Mouse (Mus musculus) ES-E14 (cell line): ENCODE measurements around the gene Ddc. TPM values are rescaled to one million over a fixed set of nuclear protein-coding genes. Genes with fewer than 3 reads are reported as not detected.

Source experiments
- DNase-seq: peaks from one replicate; pipeline ENCODE4 v3.0.0-alpha.2; 2013; ENCODE audit warnings: low read depth, low spot score
- H3K27ac ChIP-seq: 2 replicates; pipeline ENCODE4 v1.5.1; 2012; ENCODE audit warnings: low read depth, mild to moderate bottlenecking, low read length, moderate library complexity, mixed read lengths; ENCODE audit not compliant: poor library complexity, insufficient read depth, severe bottlenecking
- H3K36me3 ChIP-seq: 2 replicates; pipeline ENCODE4 v1.6.1; 2012; ENCODE audit warnings: mild to moderate bottlenecking, low read length, moderate library complexity, mixed read lengths; ENCODE audit not compliant: control insufficient read depth, poor library complexity, insufficient read depth, severe bottlenecking
- H3K4me1 ChIP-seq, 2 experiments: fragments of 150-350 bp in 1 of 2; sonication (generic) in 1 of 2; 2 replicates each; pipeline ENCODE4 v1.6.1; 2012; ENCODE audit warnings: low read length in 2 of 2, mild to moderate bottlenecking in 1 of 2, mixed read lengths in 1 of 2; ENCODE audit not compliant: control insufficient read depth in 2 of 2, insufficient read depth in 2 of 2, poor library complexity in 1 of 2
- H3K4me3 ChIP-seq, 2 experiments: fragments of 150-350 bp in 1 of 2; sonication (generic) in 1 of 2; 2 replicates each; pipeline ENCODE4 v1.5.1; 2012; ENCODE audit warnings: low read length in 2 of 2, low read depth in 1 of 2, mild to moderate bottlenecking in 1 of 2, mixed read lengths in 1 of 2; ENCODE audit not compliant: insufficient read depth in 1 of 2, poor library complexity in 1 of 2, severe bottlenecking in 1 of 2
- H3K9ac ChIP-seq: 2 replicates; pipeline ENCODE4 v1.6.1; 2012; ENCODE audit warnings: low read depth, mild to moderate bottlenecking, low read length, mixed read lengths; ENCODE audit not compliant: poor library complexity, insufficient read depth, severe bottlenecking
- H3K9me3 ChIP-seq: fragments of 150-350 bp; sonication (generic); 2 replicates; pipeline ENCODE4 v1.6.1; 2012; ENCODE audit warnings: low read depth, mild to moderate bottlenecking, low read length; ENCODE audit not compliant: control insufficient read depth, insufficient read depth
- CHD2 ChIP-seq: IDR thresholded peaks from 2 replicates; pipeline ENCODE4 v1.6.1; 2014; ENCODE audit warnings: mild to moderate bottlenecking, low read depth, low read length, inconsistent platforms
- HCFC1 ChIP-seq: IDR thresholded peaks from 2 replicates; pipeline ENCODE4 v1.6.1; 2012; ENCODE audit warnings: low read length, inconsistent platforms, borderline replicate concordance; ENCODE audit not compliant: insufficient read depth
- MAFK ChIP-seq: IDR thresholded peaks from 2 replicates; pipeline ENCODE4 v1.6.1; 2014; ENCODE audit warnings: mild to moderate bottlenecking, low read depth, low read length, inconsistent platforms; ENCODE audit not compliant: insufficient read depth
- ZC3H11A ChIP-seq: IDR thresholded peaks from 2 replicates; pipeline ENCODE4 v1.6.1; 2012; ENCODE audit warnings: low read depth, mild to moderate bottlenecking, inconsistent platforms, low read length, borderline replicate concordance
- ZNF384 ChIP-seq: IDR thresholded peaks from 2 replicates; pipeline ENCODE4 v1.6.1; 2012; ENCODE audit warnings: low read depth, low read length, inconsistent platforms
- in situ Hi-C, 2 experiments: fragments of 600-800 bp; cut with MboI; formaldehyde crosslinking; loops; one replicate each; pipeline ENCODE4 v1.15.1; 2025; ENCODE audit warnings: low sequenced_read_pairs in 2 of 2, inconsistent platforms in 1 of 2; ENCODE audit not compliant: unreplicated experiment in 2 of 2
- total RNA-seq: library from RNA; depleted of rRNA; stranded (reverse); fragments of 300-350 nt; gene quantifications from 2 replicates; pipeline ENCODE4 v1.2.3, GENCODE M21; 2012

The Ddc gene
- total RNA-seq, 1 experiment = 29.1 TPM

DNA sequence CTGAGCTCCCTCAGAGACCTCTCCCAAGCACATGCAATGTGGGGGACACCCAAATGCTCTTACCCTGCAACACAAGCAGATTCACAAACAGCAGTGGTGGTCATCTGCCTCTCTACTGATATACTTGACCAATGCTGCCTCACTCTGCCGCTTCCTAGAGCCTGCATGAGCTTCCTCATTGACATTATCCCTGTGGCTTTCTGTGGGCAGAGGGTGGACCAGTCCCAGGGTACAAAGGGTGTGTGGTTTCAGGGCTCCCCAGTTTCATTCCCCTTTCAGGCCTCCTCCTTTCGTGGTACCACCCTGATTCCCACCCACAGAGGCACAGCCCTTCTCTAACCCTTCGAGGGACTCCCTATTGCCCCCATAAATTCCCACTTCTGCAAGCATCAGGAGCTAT is 120.7 kb downstream of the Ddc start:
- H3K9me3 ChIP-seq = no peaks in the 10 kb centered on the region
- no peak overlapping the region for H3K27ac ChIP-seq
- no peak for TF ChIP-seq ZC3H11A
- no peak for TF ChIP-seq HCFC1
- no peaks in the 10 kb centered on the region for H3K36me3 ChIP-seq
- no peaks in the 10 kb centered on the region for H3K4me1 ChIP-seq
- H3K9ac ChIP-seq = no peak overlapping the region
- DNase-seq = no peak
- no peak overlapping the region for H3K4me3 ChIP-seq
- in situ Hi-C loops = no loop called here

GRCm38 (mm10) chr11:11776822-11777174 is 121.1 kb downstream of the Ddc start:
- H3K9ac ChIP-seq = no peak overlapping the region

DNA sequence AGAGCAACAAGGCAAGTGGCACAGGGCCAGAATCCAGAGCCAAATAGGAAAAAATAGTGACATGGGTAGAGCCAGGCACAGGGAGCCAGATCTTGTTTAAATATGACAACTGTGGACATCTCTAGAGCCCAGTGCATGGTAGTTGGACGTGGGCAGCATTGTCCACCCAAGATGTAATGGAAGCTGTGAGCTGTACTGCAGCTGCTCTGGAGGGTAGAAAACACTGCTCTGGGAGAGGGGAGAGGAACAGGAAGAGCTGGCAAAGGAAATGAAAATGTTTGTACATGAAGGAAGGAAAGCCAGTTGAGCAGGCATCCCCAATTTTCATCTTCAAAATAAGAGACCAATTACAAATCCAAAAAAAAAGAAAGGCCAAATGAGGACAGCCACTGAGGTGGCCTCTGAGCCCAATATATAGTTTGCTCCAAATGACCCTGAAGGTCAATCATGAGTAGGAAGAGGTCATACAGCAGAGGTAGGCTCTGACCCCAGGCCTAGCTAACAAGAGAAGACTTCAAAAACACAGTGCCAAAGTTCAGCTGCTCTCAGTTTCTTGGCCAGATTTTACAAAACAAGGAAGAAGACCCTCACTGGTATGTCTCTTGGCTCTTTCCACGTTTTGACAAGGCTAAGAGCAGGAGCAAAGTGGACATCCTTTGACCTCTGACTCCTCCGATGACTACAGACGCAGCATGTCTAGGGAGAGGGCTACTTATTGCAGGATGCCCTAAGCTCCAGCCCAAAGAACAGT is 121.7 kb downstream of the Ddc start:
- H3K4me1 ChIP-seq = no peaks in the 10 kb centered on the region
- no peak overlapping the region for H3K4me3 ChIP-seq
- no peak for DNase-seq
- TF ChIP-seq ZC3H11A (no peak), MAFK (no peak), CHD2 (no peak), HCFC1 (no peak), ZNF384 (no peak)
- H3K27ac ChIP-seq = no peak overlapping the region
- H3K9ac ChIP-seq = no peak overlapping the region
- H3K9me3 ChIP-seq = no peaks in the 10 kb centered on the region
- H3K36me3 ChIP-seq = no peaks in the 10 kb centered on the region
- in situ Hi-C loops = no loop called here

More at GRCm38 (mm10) chr11:11776822-11777174, 121.1 kb downstream of the Ddc start:
- H3K9me3 ChIP-seq = no peaks in the 10 kb centered on the region
- in situ Hi-C loops = no loop called here
- H3K27ac ChIP-seq = no peak overlapping the region
- H3K36me3 ChIP-seq = no peaks in the 10 kb centered on the region
- H3K4me3 ChIP-seq = no peak overlapping the region
- no peak for TF ChIP-seq HCFC1
- no peak for TF ChIP-seq CHD2
- no peak for TF ChIP-seq ZNF384
- TF ChIP-seq ZC3H11A = no peak
- no peak for TF ChIP-seq MAFK
- no peak for DNase-seq
- no peaks in the 10 kb centered on the region for H3K4me1 ChIP-seq

- no peak for DNase-seq
- no peak for TF ChIP-seq HCFC1
- no peak for TF ChIP-seq CHD2
- TF ChIP-seq ZNF384 = no peak
- TF ChIP-seq ZC3H11A = no peak
- TF ChIP-seq MAFK = no peak
- no peak overlapping the region for H3K27ac ChIP-seq
- in situ Hi-C loops = no loop called here
- no peaks in the 10 kb centered on the region for H3K36me3 ChIP-seq
- no peak overlapping the region for H3K9ac ChIP-seq
- H3K9me3 ChIP-seq = no peaks in the 10 kb centered on the region
- H3K4me1 ChIP-seq = no peaks in the 10 kb centered on the region
- H3K4me3 ChIP-seq = no peak overlapping the region
Observed at GRCm38 (mm10) chr11:11774893-11775292, 123.1 kb downstream of the Ddc start.

DNA sequence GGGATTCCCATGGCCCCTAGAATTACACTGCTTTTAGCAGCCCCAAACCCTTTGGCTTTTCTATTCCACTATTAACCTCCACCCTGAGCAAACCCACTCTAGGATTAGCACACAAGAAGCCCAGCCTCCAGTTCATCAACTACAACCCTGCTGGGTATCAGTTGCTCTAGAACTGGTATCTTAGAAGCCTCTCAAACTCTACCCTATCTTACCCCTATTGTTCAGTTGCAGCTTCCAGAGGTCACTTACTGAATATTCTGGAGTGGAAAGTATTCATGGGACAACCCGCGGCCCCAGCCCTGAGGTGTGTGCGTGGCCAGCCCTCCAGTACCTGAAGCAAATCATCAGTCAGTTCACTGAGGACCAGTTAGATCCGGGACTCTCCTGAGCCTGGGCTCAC is 123.6 kb downstream of the Ddc start:
- H3K9me3 ChIP-seq = no peaks in the 10 kb centered on the region
- H3K4me3 ChIP-seq = no peak overlapping the region
- no peak for DNase-seq
- no peaks in the 10 kb centered on the region for H3K4me1 ChIP-seq
- no peak overlapping the region for H3K9ac ChIP-seq
- H3K36me3 ChIP-seq = no peaks in the 10 kb centered on the region
- TF ChIP-seq CHD2 (no peak), MAFK (no peak), HCFC1 (no peak), ZNF384 (no peak), ZC3H11A (no peak)
- no peak overlapping the region for H3K27ac ChIP-seq
- in situ Hi-C loops = no loop called here
